Mouse (Mus musculus) embryonic facial prominence, embryonic 12.5 days (tissue): ENCODE measurements around the gene Snapc5. TPM values are rescaled to one million over a fixed set of nuclear protein-coding genes. Genes with fewer than 3 reads are reported as not detected.

ENCODE experiments used
- ATAC-seq: fragments of 200-750 bp; cut with Nextera tagmentation; 2 replicates; pipeline ENCODE4 v1.8.0; 2017; ENCODE audit not compliant: insufficient number of reproducible peaks, insufficient read depth, low FRiP score, low TSS enrichment
- H3K27ac ChIP-seq: fragments of 300-500 bp; sonication (generic); 2 replicates; pipeline ENCODE4 v1.5.1; 2016; ENCODE audit warnings: mild to moderate bottlenecking
- H3K27me3 ChIP-seq: fragments of 300-500 bp; sonication (generic); 2 replicates; pipeline ENCODE4 v1.6.1; 2016; ENCODE audit warnings: mild to moderate bottlenecking, moderate library complexity
- H3K36me3 ChIP-seq: fragments of 300-500 bp; sonication (generic); 2 replicates; pipeline ENCODE4 v1.6.1; 2016; ENCODE audit warnings: mild to moderate bottlenecking
- H3K4me1 ChIP-seq: fragments of 300-500 bp; sonication (generic); 2 replicates; pipeline ENCODE4 v1.6.1; 2016
- H3K4me2 ChIP-seq: fragments of 300-500 bp; sonication (generic); replicated peaks from 2 replicates; pipeline ENCODE4 v1.6.1; 2016; ENCODE audit warnings: mild to moderate bottlenecking, moderate library complexity
- H3K4me3 ChIP-seq: fragments of 300-500 bp; sonication (generic); 2 replicates; pipeline ENCODE4 v1.5.1; 2016; ENCODE audit warnings: mild to moderate bottlenecking
- H3K9ac ChIP-seq: fragments of 300-500 bp; sonication (generic); 2 replicates; pipeline ENCODE4 v1.6.1; 2016; ENCODE audit warnings: mild to moderate bottlenecking, moderate library complexity
- H3K9me3 ChIP-seq: fragments of 300-500 bp; sonication (generic); 2 replicates; pipeline ENCODE4 v1.6.1; 2016; ENCODE audit warnings: mild to moderate bottlenecking, moderate library complexity
- WGBS: fragments of 180-500 bp; shearing (Covaris S2); methylation state at CpG from one replicate; pipeline ENCODE4 v1.1.7; 2016; 5-methylcytosine and 5-hydroxymethylcytosine counted together
- microRNA-seq: library from miRNA; unstranded; fragments of <30 nt; microRNA quantifications from one replicate; pipeline ENCODE4, GENCODE M21; 2017
- polyA plus RNA-seq: library from polyadenylated mRNA; unstranded; fragments of >200 nt; fragmentation: Nextera tagmentation; extraction: Ambion mirVana; gene quantifications from 2 replicates; pipeline ENCODE4 v1.2.1, GENCODE M21; 2016

Gene Snapc5
- polyA plus RNA-seq, 1 experiment from 2014 or later = 29.5 TPM

DNA sequence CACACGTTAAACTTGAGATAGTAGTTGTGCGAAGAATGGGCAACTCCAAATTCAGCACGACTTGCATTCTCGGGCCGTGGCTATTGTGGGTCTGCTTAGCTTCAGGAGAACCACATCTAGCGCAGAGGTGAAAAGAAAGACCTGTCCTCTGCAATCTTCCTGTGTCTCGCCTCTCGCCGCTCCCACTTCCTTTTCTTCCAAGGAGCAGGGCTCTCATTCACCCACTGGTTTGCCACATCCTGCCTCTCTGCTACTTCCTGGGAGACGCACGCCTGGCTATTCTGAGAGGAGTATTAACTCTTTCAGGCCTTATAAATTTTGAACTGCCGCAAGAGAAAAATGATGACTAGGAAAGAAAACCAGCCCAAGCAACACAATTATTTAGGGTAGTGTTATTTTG lies 48.7 kb downstream of the Snapc5 start:
- no peak for ATAC-seq
- H3K4me1 ChIP-seq = peaks cover 30% of the 10 kb centered on the region
- 82% methylated on average over 12 of the region's 12 CpGs for WGBS
- no peak overlapping the region for H3K4me3 ChIP-seq
- no peaks in the 10 kb centered on the region for H3K27me3 ChIP-seq
- H3K9me3 ChIP-seq = no peaks in the 10 kb centered on the region
- H3K9ac ChIP-seq = no peak overlapping the region
- no peaks in the 10 kb centered on the region for H3K36me3 ChIP-seq
- H3K4me2 ChIP-seq = no peak overlapping the region
- H3K27ac ChIP-seq = no peak overlapping the region

DNA sequence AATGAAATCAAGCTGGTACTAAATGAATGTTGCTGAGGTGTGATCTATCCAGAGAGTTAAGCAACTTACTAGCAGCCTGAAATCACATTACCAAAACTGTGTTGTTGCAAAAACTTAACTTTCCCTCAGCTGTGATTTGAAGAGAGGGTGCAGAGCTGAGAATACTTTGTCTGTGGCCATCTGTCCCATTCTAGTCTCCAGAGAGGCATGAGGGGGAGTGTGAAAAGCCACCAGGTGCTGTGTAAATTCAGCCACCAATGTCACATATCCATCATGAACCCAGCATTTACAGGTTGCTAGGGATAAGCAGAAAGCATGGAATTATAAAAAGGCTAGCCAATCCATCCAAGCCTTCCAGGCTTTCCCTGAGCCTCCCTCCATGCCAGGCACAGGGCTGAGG lies 49.9 kb downstream of the Snapc5 start:
- H3K9ac ChIP-seq = no peak overlapping the region
- H3K4me3 ChIP-seq = no peak overlapping the region
- peaks cover 41% of the 10 kb centered on the region for H3K4me1 ChIP-seq
- H3K4me2 ChIP-seq = no peak overlapping the region
- no peaks in the 10 kb centered on the region for H3K9me3 ChIP-seq
- 0 out of 2 replicates have a peak overlapping the region, but pooled peaks have one; percentile 11 for H3K27ac ChIP-seq
- no peak for ATAC-seq
- no peaks in the 10 kb centered on the region for H3K36me3 ChIP-seq
- no peaks in the 10 kb centered on the region for H3K27me3 ChIP-seq

DNA sequence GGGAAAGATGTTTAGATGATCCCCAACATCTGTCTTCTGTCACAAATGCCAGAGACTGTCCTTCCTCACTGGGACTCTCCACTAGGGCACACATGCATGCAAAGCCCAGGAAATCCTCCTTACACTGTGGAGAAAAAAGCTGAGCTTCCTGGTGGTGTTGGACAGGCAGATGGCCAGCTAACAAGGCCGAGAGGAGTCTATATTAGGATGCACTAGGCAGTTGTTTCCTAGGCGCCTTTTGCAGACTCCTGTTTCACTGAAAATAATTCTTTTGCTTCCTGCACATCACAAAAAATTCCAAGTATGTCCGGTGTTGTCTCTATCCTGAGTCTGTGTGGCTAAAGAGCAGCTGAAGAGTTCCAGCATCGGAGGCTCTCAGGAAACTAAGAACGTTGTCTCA lies 52.1 kb downstream of the Snapc5 start:
- Histone ChIP-seq H3K36me3 (no peaks in the 10 kb centered on the region), H3K4me2 (no peak overlapping the region), H3K4me1 (peaks cover 49% of the 10 kb centered on the region), H3K9me3 (no peaks in the 10 kb centered on the region), H3K9ac (no peak overlapping the region), H3K27me3 (no peaks in the 10 kb centered on the region), H3K4me3 (no peak overlapping the region), H3K27ac (peak overlapping the region; percentile 81)
- WGBS = 45% methylated on average over 5 of the region's 5 CpGs
- ATAC-seq = no peak

DNA sequence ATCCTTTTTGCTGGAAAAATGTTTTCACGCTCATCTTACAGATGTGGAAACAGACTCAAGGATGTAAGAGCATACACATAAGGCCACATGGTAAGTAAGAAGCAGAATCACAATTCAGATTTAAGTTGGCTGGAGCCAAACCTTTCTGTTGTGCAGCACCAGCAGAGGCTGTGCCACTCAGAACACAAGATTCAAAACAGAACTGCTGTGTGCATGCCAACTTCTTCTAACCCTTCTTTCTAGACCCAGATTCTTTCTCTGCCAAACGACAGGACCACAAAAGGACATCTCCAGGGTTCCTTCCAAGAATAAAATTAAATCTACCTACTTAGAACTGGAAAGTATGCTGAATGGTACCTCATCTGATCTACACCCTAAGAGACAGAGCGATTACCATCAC lies 52.6 kb downstream of the Snapc5 start:
- Histone ChIP-seq H3K4me1 (peaks cover 49% of the 10 kb centered on the region), H3K9me3 (no peaks in the 10 kb centered on the region), H3K4me2 (no peak overlapping the region), H3K27me3 (no peaks in the 10 kb centered on the region), H3K27ac (peak overlapping the region; percentile 81), H3K36me3 (no peaks in the 10 kb centered on the region), H3K4me3 (no peak overlapping the region), H3K9ac (no peak overlapping the region)
- 75% methylated on average over 3 of the region's 3 CpGs for WGBS
- no peak for ATAC-seq

DNA sequence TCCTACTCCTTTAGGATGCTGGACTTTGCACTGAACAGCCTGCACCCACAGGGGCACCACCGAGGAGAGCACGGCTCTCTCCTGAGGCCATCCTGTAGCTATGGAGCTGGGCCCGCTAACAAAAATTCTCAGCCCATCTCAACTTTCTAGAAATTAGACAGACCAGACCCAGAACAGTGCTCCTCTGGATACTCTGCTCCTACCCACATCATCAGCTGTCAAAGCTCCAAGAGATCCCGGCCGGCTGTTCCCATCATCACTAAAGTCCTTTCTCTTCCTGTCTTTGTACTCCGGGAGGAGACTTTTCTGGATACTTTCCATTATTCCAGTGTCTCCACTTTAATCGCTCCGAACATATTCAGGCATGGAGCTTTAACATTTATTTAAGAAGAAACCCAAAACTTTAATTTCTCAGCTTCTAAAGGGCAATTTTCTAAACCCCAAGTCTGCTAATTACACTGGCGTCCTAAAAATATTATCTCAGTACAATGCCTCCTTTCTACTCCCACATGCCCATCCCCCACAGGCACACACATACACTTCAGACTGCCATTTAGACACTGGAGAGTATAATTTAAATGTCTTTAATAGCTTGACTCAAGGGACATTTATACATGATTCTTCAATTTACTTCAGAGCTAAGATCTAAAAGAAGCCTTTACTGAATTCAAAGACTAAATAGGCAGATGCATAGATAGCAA lies 53.3 kb downstream of the Snapc5 start:
- Histone ChIP-seq H3K9me3 (no peaks in the 10 kb centered on the region), H3K4me2 (no peak overlapping the region), H3K9ac (no peak overlapping the region), H3K36me3 (no peaks in the 10 kb centered on the region), H3K27ac (peak overlapping the region; percentile 81), H3K4me3 (no peak overlapping the region), H3K27me3 (no peaks in the 10 kb centered on the region), H3K4me1 (peaks cover 49% of the 10 kb centered on the region)
- WGBS = 32% methylated on average over 9 of the region's 9 CpGs
- no peak for ATAC-seq

Small RNA genes lying within 50 kb of the gene (microRNA-seq; reads per million reads assigned to microRNA genes)
- gene Gm24106 = not detected

Other genes starting within 250 kb of the Snapc5 start
- gene Smad6, start 157.2 kb upstream of the Snapc5 start, polyA plus RNA-seq = 25.4 and 26.0 TPM in 2 replicates
- gene Lctl, start 62.1 kb upstream of the Snapc5 start, polyA plus RNA-seq = not detected in 2 replicates
- gene Zwilch, start 6.2 kb upstream of the Snapc5 start, polyA plus RNA-seq = 24.4 and 27.8 TPM in 2 replicates
- 1,066 and 1,135 TPM in 2 replicates for gene Rpl4, start 5.9 kb upstream of the Snapc5 start, polyA plus RNA-seq
- gene Uchl4, start 55.9 kb downstream of the Snapc5 start, polyA plus RNA-seq = 3.0 and 4.4 TPM in 2 replicates
- gene Map2k1, start 74.4 kb downstream of the Snapc5 start, polyA plus RNA-seq = 77.0 and 79.1 TPM in 2 replicates
- 213 and 231 TPM in 2 replicates for gene Tipin, start 102.3 kb downstream of the Snapc5 start, polyA plus RNA-seq
- gene Dis3l, start 162.0 kb downstream of the Snapc5 start, polyA plus RNA-seq = 22.2 TPM in 2 replicates
- 1.1 and 1.2 TPM in 2 replicates for gene Megf11, start 206.4 kb downstream of the Snapc5 start, polyA plus RNA-seq